Mouse (Mus musculus) heart, embryonic 14.5 days (tissue): Measurements from ENCODE around the gene Hamp2. TPM values are rescaled to one million over a fixed set of nuclear protein-coding genes. Genes with fewer than 3 reads are reported as not detected.

Experiments used
- ATAC-seq: fragments of 200-750 bp; cut with Nextera tagmentation; 2 replicates; pipeline ENCODE4 v1.8.0; 2017; ENCODE audit warnings: low read depth, moderate TSS enrichment; ENCODE audit not compliant: insufficient number of reproducible peaks, insufficient read depth, low FRiP score
- H3K27ac ChIP-seq, 2 experiments: fragments of 200-500 bp in 1 of 2; fragments of 300-500 bp in 1 of 2; sonication (generic) in 1 of 2; replicated peaks in 1 of 2; 2 replicates each; pipeline ENCODE4 v1.5.1; 2012 to 2014; ENCODE audit warnings: low read depth in 2 of 2, low read length in 2 of 2, control low read depth in 1 of 2, mild to moderate bottlenecking in 1 of 2, mixed read lengths in 1 of 2; ENCODE audit not compliant: control insufficient read depth in 1 of 2, insufficient read depth in 1 of 2
- H3K27me3 ChIP-seq: fragments of 300-500 bp; sonication (generic); 2 replicates; pipeline ENCODE4 v1.6.1; 2014; ENCODE audit warnings: mild to moderate bottlenecking, low read length, control low read depth; ENCODE audit not compliant: control insufficient read depth, insufficient read depth
- H3K36me3 ChIP-seq: fragments of 300-500 bp; sonication (generic); 2 replicates; pipeline ENCODE4 v1.6.1; 2014; ENCODE audit warnings: mild to moderate bottlenecking, control low read depth, low read length, mixed read lengths; ENCODE audit not compliant: control insufficient read depth, insufficient read depth
- H3K4me1 ChIP-seq, 2 experiments: fragments of 200-500 bp in 1 of 2; fragments of 300-500 bp in 1 of 2; sonication (generic) in 1 of 2; 2 replicates each; pipeline ENCODE4 v1.6.1; 2012 to 2014; ENCODE audit warnings: low read length in 2 of 2, control low read depth in 1 of 2, mixed read lengths in 1 of 2; ENCODE audit not compliant: control insufficient read depth in 2 of 2, insufficient read depth in 2 of 2
- H3K4me2 ChIP-seq: fragments of 300-500 bp; sonication (generic); 2 replicates; pipeline ENCODE4 v1.6.1; 2014; ENCODE audit warnings: mild to moderate bottlenecking, low read length
- H3K4me3 ChIP-seq, 2 experiments: fragments of 200-500 bp in 1 of 2; fragments of 300-500 bp in 1 of 2; sonication (generic) in 1 of 2; 2 replicates each; pipeline ENCODE4 v1.5.1; 2012 to 2014; ENCODE audit warnings: low read length in 2 of 2, mild to moderate bottlenecking in 2 of 2, control low read depth in 1 of 2, low read depth in 1 of 2, moderate library complexity in 1 of 2; ENCODE audit not compliant: control insufficient read depth in 1 of 2, insufficient read depth in 1 of 2
- H3K9ac ChIP-seq: fragments of 300-500 bp; sonication (generic); 2 replicates; pipeline ENCODE4 v1.6.1; 2014; ENCODE audit warnings: mild to moderate bottlenecking, low read length
- H3K9me3 ChIP-seq: fragments of 300-500 bp; sonication (generic); 2 replicates; pipeline ENCODE4 v1.6.1; 2016; ENCODE audit warnings: low read length, control low read depth; ENCODE audit not compliant: control insufficient read depth
- WGBS: fragments of 180-500 bp; shearing (Covaris S2); extraction: QIAGEN DNeasy Blood & Tissue Kit; methylation state at CpG from one replicate; pipeline ENCODE4 v1.1.7; 2014; 5-methylcytosine and 5-hydroxymethylcytosine counted together
- polyA plus RNA-seq: library from polyadenylated mRNA; unstranded; fragments of >200 nt; fragmentation: Nextera tagmentation; extraction: Ambion mirVana; gene quantifications from 2 replicates; pipeline ENCODE4 v1.2.1, GENCODE M21; 2014

Gene Hamp2
- polyA plus RNA-seq, 1 experiment from 2014 or later, result not detected

DNA sequence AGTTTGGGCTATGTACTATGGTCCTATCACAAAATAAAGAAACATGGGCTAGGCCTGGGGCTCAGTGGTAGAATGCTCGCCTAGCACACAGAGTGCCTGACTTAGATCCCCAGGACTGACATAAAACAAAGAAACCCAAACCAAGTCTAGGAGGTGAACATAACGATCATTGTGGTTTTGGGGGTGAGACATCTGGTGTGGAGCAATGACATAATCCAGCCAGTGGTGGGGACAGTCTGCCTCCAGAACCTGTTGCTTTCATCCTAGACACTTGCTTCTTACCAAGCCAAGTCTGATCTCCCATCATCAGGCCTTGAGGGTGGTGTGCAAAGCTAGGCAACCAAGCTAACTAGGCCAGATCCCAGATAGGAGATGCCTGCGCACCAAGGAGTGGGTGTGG lies 42.2 kb upstream of the Hamp2 start:
- H3K4me2 ChIP-seq, result no peak overlapping the region
- H3K27me3 ChIP-seq, result 0 out of 2 replicates have a peak, but pooled peaks cover under 1% of the 10 kb centered on the region
- H3K4me3 ChIP-seq, result no peak overlapping the region
- H3K9ac ChIP-seq, result no peak overlapping the region
- no peaks in the 10 kb centered on the region for H3K36me3 ChIP-seq
- peaks cover 0 to 4% of the 10 kb centered on the region in 2 experiments; a peak in 2 of 4 replicates for H3K4me1 ChIP-seq
- 88% methylated on average over 3 of the region's 3 CpGs for WGBS
- H3K9me3 ChIP-seq, result no peaks in the 10 kb centered on the region
- H3K27ac ChIP-seq, result no peak overlapping the region
- no peak for ATAC-seq

DNA sequence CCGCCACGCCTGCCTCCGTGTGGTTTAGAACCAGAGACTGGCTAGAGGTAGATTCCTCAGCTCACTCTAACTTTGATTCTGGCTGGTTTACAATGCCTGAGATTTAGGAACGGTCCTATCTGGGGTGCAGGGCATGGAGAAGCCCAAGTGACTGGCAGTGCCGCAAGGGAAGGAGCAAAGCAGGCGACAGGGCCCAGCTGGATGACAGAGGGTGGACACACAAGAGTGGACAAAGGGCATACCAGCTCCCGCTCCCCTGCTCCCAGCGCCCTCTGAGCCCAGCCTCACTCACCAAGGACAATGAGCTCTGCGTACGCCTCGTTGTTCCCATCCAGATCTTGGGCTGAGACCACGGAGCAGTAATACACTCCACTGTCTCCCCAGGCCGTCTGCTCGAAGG lies 41.2 kb upstream of the Hamp2 start:
- Histone ChIP-seq H3K4me3 (no peak overlapping the region), H3K4me2 (no peak overlapping the region), H3K9me3 (no peaks in the 10 kb centered on the region), H3K9ac (no peak overlapping the region), H3K4me1 (peaks cover 0 to 4% of the 10 kb centered on the region in 2 experiments; a peak in 2 of 4 replicates), H3K27ac (no peak overlapping the region), H3K27me3 (no peaks in the 10 kb centered on the region), H3K36me3 (no peaks in the 10 kb centered on the region)
- 87% methylated on average over 14 of the region's 14 CpGs for WGBS
- no peak for ATAC-seq

DNA sequence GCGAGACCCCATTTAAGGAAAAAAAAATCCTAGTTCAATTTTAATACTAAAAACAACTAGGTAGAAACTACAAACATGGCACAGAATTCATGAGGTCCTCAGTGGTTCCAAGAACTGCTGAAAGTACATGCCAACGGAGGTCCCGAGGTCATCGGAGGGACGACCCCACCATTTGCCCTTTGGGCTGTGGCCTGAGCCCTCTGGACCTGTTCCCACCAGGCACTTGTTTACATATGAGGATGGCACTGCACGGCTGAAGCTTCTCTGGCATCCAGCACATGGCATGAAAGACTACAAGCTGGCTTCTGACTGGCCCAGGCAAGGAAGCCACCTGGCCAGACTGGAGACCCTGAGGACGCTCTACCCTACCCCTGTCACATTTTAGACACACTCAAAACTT lies 39.9 kb upstream of the Hamp2 start:
- Histone ChIP-seq H3K4me3 (no peak overlapping the region), H3K4me1 (peaks cover 0 to 4% of the 10 kb centered on the region in 2 experiments; a peak in 1 of 4 replicates), H3K9ac (no peak overlapping the region), H3K9me3 (no peaks in the 10 kb centered on the region), H3K36me3 (peaks cover 5% of the 10 kb centered on the region; the same call in 1 of the 2 replicates), H3K4me2 (no peak overlapping the region), H3K27ac (no peak overlapping the region), H3K27me3 (no peaks in the 10 kb centered on the region)
- no peak for ATAC-seq
- 86% methylated on average over 7 of the region's 7 CpGs for WGBS

DNA sequence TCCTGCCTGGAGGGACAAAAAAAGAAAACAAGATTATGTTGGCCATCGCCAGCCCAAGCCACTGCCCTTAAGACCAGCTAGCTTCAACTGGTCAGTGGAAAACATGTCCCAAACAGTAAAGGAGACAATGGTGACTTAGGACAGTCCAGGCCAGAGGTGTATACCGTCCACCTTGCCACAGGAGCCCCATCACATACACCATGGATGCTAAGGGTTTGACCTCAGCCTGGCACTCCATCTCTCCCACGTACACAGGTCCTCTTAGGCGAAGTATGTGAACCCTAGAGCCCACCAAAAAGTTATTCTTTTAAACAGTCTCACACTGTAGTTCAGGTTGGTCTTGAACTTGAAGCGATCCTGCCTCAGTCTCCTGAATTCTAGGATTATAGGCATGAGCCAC lies 38.4 kb upstream of the Hamp2 start:
- ATAC-seq, result no peak
- Histone ChIP-seq H3K4me1 (peaks cover 8% of the 10 kb centered on the region in 2 experiments), H3K9me3 (no peaks in the 10 kb centered on the region), H3K4me3 (no peak overlapping the region), H3K27me3 (no peaks in the 10 kb centered on the region), H3K9ac (no peak overlapping the region), H3K4me2 (no peak overlapping the region), H3K27ac (no peak overlapping the region), H3K36me3 (peaks cover 17% of the 10 kb centered on the region)
- WGBS, result 91% methylated on average over 5 of the region's 5 CpGs

DNA sequence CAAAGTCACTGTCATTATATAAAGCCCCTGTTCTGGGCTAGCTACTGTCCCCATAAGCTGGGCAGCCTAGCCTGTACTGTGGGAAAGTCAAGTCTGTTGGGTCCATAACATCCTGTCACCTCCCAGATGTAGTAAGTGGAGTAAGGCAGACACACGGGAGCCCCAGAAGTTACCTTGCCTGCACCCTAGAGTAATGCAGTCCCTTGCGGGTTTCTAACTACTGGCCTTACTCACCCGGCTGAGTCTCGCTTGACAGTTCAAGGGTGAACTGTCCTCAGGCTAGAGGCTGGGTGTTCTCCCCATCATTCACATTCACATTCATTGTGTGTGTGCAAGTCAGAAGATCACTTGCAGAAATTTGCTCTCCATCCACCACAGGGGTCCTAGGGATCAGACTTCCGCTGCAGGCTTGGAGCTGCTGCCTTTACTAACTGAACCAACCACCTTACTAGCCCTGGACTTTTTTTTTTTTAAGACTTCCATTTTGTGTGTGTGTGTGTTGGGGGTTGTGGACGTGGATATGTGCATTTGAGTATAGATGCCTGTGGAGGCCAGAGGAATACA lies 35.4 kb upstream of the Hamp2 start:
- no peaks in the 10 kb centered on the region for H3K9me3 ChIP-seq
- no peaks in the 10 kb centered on the region for H3K27me3 ChIP-seq
- WGBS, result 90% methylated on average over 6 of the region's 6 CpGs
- no peak overlapping the region for H3K4me3 ChIP-seq
- H3K27ac ChIP-seq, result no peak overlapping the region
- no peak overlapping the region for H3K4me2 ChIP-seq
- H3K36me3 ChIP-seq, result peaks cover 23% of the 10 kb centered on the region
- ATAC-seq, result no peak
- H3K9ac ChIP-seq, result no peak overlapping the region
- peaks cover 13 to 19% of the 10 kb centered on the region in 2 experiments for H3K4me1 ChIP-seq

DNA sequence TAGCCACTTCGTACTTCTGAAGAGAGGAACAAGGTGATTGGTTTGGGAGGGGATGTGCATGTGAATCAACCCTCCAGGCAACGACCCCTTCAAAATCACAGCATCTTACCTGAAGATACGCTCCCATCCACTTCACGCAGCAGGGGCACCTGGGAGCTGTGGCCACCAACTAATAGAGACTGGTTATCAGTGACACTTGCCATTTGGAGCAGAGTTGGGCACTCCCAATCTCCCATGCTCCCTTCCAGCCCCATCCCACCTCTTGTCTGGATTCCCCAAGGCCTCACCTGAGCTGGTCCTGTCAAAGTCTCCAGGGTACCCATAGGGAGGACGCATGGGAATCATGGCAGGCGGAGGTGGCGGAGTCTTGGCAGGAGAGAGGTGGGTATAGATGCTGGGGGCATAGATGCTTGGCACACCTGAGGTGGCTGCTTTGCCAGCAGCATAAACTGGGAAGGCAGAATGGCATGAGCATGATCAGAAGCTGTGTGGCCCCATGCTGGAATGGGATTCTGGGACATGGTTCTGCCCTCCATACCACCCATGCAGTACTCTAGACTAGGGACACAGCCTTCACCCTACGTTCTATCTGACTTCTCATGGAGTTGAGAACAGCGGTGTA lies 34.5 kb upstream of the Hamp2 start:
- ATAC-seq, result no peak
- H3K4me1 ChIP-seq, result peaks cover 13 to 19% of the 10 kb centered on the region in 2 experiments
- no peak overlapping the region for H3K27ac ChIP-seq
- 94% methylated on average over 9 of the region's 9 CpGs for WGBS
- no peak overlapping the region for H3K9ac ChIP-seq
- H3K9me3 ChIP-seq, result no peaks in the 10 kb centered on the region
- H3K4me3 ChIP-seq, result no peak overlapping the region
- H3K36me3 ChIP-seq, result peaks cover 32% of the 10 kb centered on the region
- H3K27me3 ChIP-seq, result no peaks in the 10 kb centered on the region
- no peak overlapping the region for H3K4me2 ChIP-seq

DNA sequence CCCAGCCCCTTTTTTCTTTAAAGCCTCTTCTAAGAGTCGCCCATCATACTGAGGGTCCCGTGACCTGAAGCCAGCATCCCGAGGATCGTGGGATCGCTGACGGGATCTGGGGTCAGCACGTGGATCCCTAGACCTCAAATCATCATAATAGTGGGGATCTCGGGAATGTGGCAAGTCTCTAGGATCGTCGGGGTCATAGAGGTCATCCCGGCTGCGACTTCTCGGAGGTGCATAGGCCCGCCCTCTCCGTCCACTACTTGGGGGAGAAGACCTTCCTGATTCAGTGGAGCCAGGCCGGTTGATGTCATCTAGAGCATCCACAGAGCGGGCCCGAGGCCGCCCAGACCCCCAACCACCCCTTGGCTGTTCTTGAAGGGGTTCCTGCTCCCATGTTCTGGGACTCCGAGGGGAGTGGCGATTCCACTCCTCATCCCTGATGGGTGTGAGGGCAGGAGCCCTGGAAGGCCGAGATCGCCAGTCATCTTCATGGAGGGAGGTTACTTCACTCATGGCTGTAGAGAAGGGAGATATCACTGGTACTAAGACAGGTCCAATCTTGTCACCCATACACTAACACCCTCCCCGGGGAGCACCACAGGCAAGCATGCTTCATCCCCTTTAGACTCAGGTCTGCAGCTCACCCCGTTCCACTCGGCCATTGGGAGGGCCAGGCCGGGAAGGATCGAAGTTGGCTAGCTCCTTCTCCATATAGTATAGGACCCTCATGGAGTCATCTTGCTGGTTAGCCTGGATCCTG lies 33.8 kb upstream of the Hamp2 start:
- no peak for ATAC-seq
- H3K27me3 ChIP-seq, result no peaks in the 10 kb centered on the region
- H3K4me1 ChIP-seq, result peaks cover 11 to 19% of the 10 kb centered on the region in 2 experiments
- peak overlapping the region; percentile 74 for H3K4me2 ChIP-seq
- peak overlapping the region; percentile 99 for H3K27ac ChIP-seq
- H3K4me3 ChIP-seq, result peak overlapping the region; percentile 85 to 89
- 79% methylated on average over 28 of the region's 28 CpGs for WGBS
- peaks cover 39% of the 10 kb centered on the region for H3K36me3 ChIP-seq
- no peaks in the 10 kb centered on the region for H3K9me3 ChIP-seq
- H3K9ac ChIP-seq, result peak overlapping the region; percentile 99
